ENCODE assay signal across 8 mouse cellular contexts in genomic region chr16:35768785-35769642, GRCm38 (mm10). TPM values are rescaled to one million over a fixed set of nuclear protein-coding genes. Genes with fewer than 3 reads are reported as not detected.
DNase-seq lines count a peak whose midpoint lies in the region; ATAC-seq and TF ChIP-seq lines count a peak whose summit lies in the region.

Gene Dirc2 (minus strand): TSS chr16:35769356.

- ATAC-seq in lung, embryonic 16.5 days (ENCODE audit: low read depth): peak; percentile 92

- in situ Hi-C loops in ES-E14 (cut with MboI; ENCODE audit: low sequenced_read_pairs in 2 of 2, unreplicated experiment in 2 of 2): no loop called here

- H3K36me3 ChIP-seq in ES-E14 (ENCODE audit: control insufficient read depth, insufficient read depth, low read length, poor library complexity, severe bottlenecking): peaks cover 5% of the 10 kb centered on the region
- H3K36me3 ChIP-seq in hindbrain, embryonic 10.5 days: no peaks in the 10 kb centered on the region; the same call in 1 of the 2 replicates
- no peaks in the 10 kb centered on the region for H3K36me3 ChIP-seq in lung, embryonic 16.5 days (ENCODE audit: control insufficient read depth, insufficient read depth, low read length)

- H3K4me2 ChIP-seq in lung, embryonic 16.5 days (ENCODE audit: low read depth, low read length): peak within 1 kb of the TSS; percentile 97

- H3K4me1 ChIP-seq in ES-E14 (ENCODE audit: control insufficient read depth in 2 of 2, insufficient read depth in 2 of 2, low read length in 2 of 2, poor library complexity in 1 of 2): 0 out of 4 replicates have a peak, but pooled peaks cover 0 to 6% of the 10 kb centered on the region in 2 experiments
- peaks cover 49% of the 10 kb centered on the region for H3K4me1 ChIP-seq in hindbrain, embryonic 10.5 days (replicated peaks)
- peaks cover 15% of the 10 kb centered on the region for H3K4me1 ChIP-seq in lung, embryonic 16.5 days (replicated peaks; ENCODE audit: control insufficient read depth, insufficient read depth, low read length)

- H3K9ac ChIP-seq in ES-E14 (ENCODE audit: insufficient read depth, low read depth, low read length, poor library complexity, severe bottlenecking): peak within 1 kb of the TSS; percentile 80
- peak within 1 kb of the TSS; percentile 92 for H3K9ac ChIP-seq in lung, embryonic 16.5 days (ENCODE audit: low read length)

- under 1% methylated on average over 78 of the region's 78 CpGs for WGBS in hindbrain, embryonic 10.5 days
- WGBS in lung, embryonic 16.5 days: under 1% methylated on average over 53 of the region's 78 CpGs

- H3K27me3 ChIP-seq in hindbrain, embryonic 10.5 days (ENCODE audit: insufficient read depth, poor library complexity, severe bottlenecking): no peaks in the 10 kb centered on the region; the same call in 1 of the 2 replicates
- H3K27me3 ChIP-seq in lung, embryonic 16.5 days (ENCODE audit: control insufficient read depth, insufficient read depth, low read depth, low read length): no peaks in the 10 kb centered on the region

- peak; percentile 38 for DNase-seq in ES-E14 (ENCODE audit: low read depth, low spot score)
- peak; percentile 80 for DNase-seq in cerebellum, adult 9-11 months
- peak; percentile 38 to 75 for DNase-seq in frontal cortex, adult 2 months (ENCODE audit: extremely low spot score in 1 of 2, low spot score in 1 of 2)
- DNase-seq in hindbrain, embryonic 10.5 days (ENCODE audit: low spot score): peak; percentile 80
- DNase-seq in layer of hippocampus, adult 9-11 months: peak; percentile 72
- peak; percentile 75 for DNase-seq in ovary, adult 18-20 months (ENCODE audit: low spot score)
- peak; percentile 45 for DNase-seq in thymus, postnatal 0 days (ENCODE audit: low spot score)

- H3K9me3 ChIP-seq in ES-E14 (ENCODE audit: control insufficient read depth, insufficient read depth, low read depth, low read length): no peaks in the 10 kb centered on the region
- H3K9me3 ChIP-seq in hindbrain, embryonic 10.5 days: no peaks in the 10 kb centered on the region
- H3K9me3 ChIP-seq in lung, embryonic 16.5 days (ENCODE audit: control insufficient read depth, low read length): no peaks in the 10 kb centered on the region

- peak within 1 kb of the TSS; percentile 85 to 97 for H3K4me3 ChIP-seq in ES-E14 (ENCODE audit: insufficient read depth in 1 of 2, low read depth in 1 of 2, low read length in 2 of 2, poor library complexity in 1 of 2, severe bottlenecking in 1 of 2)
- peak within 1 kb of the TSS; percentile 96 for H3K4me3 ChIP-seq in hindbrain, embryonic 10.5 days
- peak within 1 kb of the TSS; percentile 77 for H3K4me3 ChIP-seq in lung, embryonic 16.5 days (ENCODE audit: low read length)

- 0 out of 2 replicates have a peak within 1 kb of the TSS, but pooled peaks have one; percentile 32 for H3K27ac ChIP-seq in ES-E14 (ENCODE audit: insufficient read depth, low read depth, low read length, poor library complexity, severe bottlenecking)
- peak within 1 kb of the TSS; percentile 91 for H3K27ac ChIP-seq in hindbrain, embryonic 10.5 days
- H3K27ac ChIP-seq in lung, embryonic 16.5 days (ENCODE audit: low read length): peak within 1 kb of the TSS; percentile 41

TF ChIP-seq in ES-E14, 5 proteins besides CTCF, POLR2A, EP300 and RAD21:
- no peak for TF ChIP-seq ZC3H11A (IDR thresholded peaks at IDR 0.05; ENCODE audit: borderline replicate concordance, low read depth, low read length)
- TF ChIP-seq CHD2 (IDR thresholded peaks at IDR 0.05; ENCODE audit: low read depth, low read length): no peak
- no peak for TF ChIP-seq MAFK (IDR thresholded peaks at IDR 0.05; ENCODE audit: insufficient read depth, low read depth, low read length)
- TF ChIP-seq ZNF384 (IDR thresholded peaks at IDR 0.05; ENCODE audit: low read depth, low read length): no peak
- TF ChIP-seq HCFC1 (IDR thresholded peaks at IDR 0.05; ENCODE audit: borderline replicate concordance, insufficient read depth, low read length): no peak

RNA-seq across cellular contexts. Expression of gene Dirc2, which starts in this region (rescaled TPM):
- 30.4 and 53.5 TPM in 2 replicates for total RNA-seq in ES-E14 (2012; rRNA removed)
- 56.0 and 60.0 TPM in 2 replicates for polyA plus RNA-seq in frontal cortex, adult 2 months (2012; rRNA removed)
- polyA plus RNA-seq in hindbrain, embryonic 10.5 days (2016; fragmentation: Nextera tagmentation; extraction: Ambion mirVana): 15.2 and 17.3 TPM in 2 replicates
- polyA plus RNA-seq in lung, embryonic 16.5 days (2015; fragmentation: Nextera tagmentation; extraction: Ambion mirVana): 10.0 and 11.6 TPM in 2 replicates
- polyA plus RNA-seq in thymus, postnatal 0 days (2015; fragmentation: Nextera tagmentation; extraction: Ambion mirVana): 10.6 and 11.4 TPM in 2 replicates

Comparison
In these comparisons a context has a peak if more than half of its experiments do, and no peak if none do; other contexts are left out.
1. Peak in every context shown above with its lines: DNase-seq, ATAC-seq, H3K4me3 ChIP-seq and H3K27ac ChIP-seq.
2. H3K27ac ChIP-seq: peak in every context shown above with its lines; median percentile 91 in hindbrain, embryonic 10.5 days; 41 in lung, embryonic 16.5 days; 32 in ES-E14.